8 mouse cellular contexts compared by ENCODE assay signal in the genomic region with DNA sequence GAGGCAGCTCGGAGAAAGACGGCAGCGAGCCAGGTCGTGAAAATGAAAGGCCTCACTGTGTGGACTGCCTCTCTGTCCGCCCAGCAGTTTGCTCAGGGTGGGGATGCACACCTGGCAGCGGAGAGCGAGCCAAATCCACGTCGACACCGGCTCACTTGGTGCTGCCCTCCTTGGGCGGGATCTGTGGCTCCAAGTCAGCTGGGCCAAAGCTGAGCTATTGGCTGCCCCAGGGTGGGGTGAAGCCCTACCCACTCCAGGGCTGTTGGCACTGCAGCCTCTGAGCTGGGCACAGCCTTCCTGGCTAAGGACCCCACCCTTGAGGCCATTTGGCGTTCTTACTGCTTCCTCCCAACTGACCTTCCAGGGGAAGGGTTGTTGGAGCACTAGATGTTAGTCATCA. TPM values are rescaled to one million over a fixed set of nuclear protein-coding genes. Genes with fewer than 3 reads are reported as not detected.
A peak's percentile ranks its signal among the peaks of the same experiment; 100 is the strongest.
DNase-seq lines count a peak whose midpoint lies in the region; ATAC-seq lines count a peak whose summit lies in the region.

No protein-coding gene starts in this region.

- H3K4me2 ChIP-seq in neural tube, embryonic 11.5 days (ENCODE audit: low read depth): peak overlapping the region; percentile 93
- H3K4me2 ChIP-seq in heart, embryonic 11.5 days: peak overlapping the region; percentile 93
- peak overlapping the region; percentile 96 for H3K4me2 ChIP-seq in kidney, embryonic 16.5 days (replicated peaks; ENCODE audit: low read depth, low read length)
- H3K4me2 ChIP-seq in lung, embryonic 15.5 days: peak overlapping the region; percentile 94

- H3K36me3 ChIP-seq in neural tube, embryonic 11.5 days (ENCODE audit: control insufficient read depth, insufficient read depth, low read length): peaks cover 23% of the 10 kb centered on the region
- peaks cover 26% of the 10 kb centered on the region for H3K36me3 ChIP-seq in heart, embryonic 11.5 days (ENCODE audit: control insufficient read depth, insufficient read depth, low read length)
- peaks cover 45% of the 10 kb centered on the region for H3K36me3 ChIP-seq in kidney, embryonic 16.5 days (ENCODE audit: insufficient read depth, low read length)
- H3K36me3 ChIP-seq in lung, embryonic 15.5 days: peaks cover 45% of the 10 kb centered on the region

- peak overlapping the region; percentile 83 for H3K9ac ChIP-seq in neural tube, embryonic 11.5 days (ENCODE audit: low read length)
- peak overlapping the region; percentile 77 for H3K9ac ChIP-seq in heart, embryonic 11.5 days (ENCODE audit: low read depth, low read length)
- H3K9ac ChIP-seq in kidney, embryonic 16.5 days (replicated peaks; ENCODE audit: low read length): peak overlapping the region; percentile 82
- peak overlapping the region; percentile 80 for H3K9ac ChIP-seq in lung, embryonic 15.5 days

- H3K9me3 ChIP-seq in neural tube, embryonic 11.5 days (ENCODE audit: control insufficient read depth, low read length): no peaks in the 10 kb centered on the region
- no peaks in the 10 kb centered on the region for H3K9me3 ChIP-seq in heart, embryonic 11.5 days (replicated peaks; ENCODE audit: control insufficient read depth, low read length)
- no peaks in the 10 kb centered on the region for H3K9me3 ChIP-seq in kidney, embryonic 16.5 days (ENCODE audit: low read length)
- H3K9me3 ChIP-seq in lung, embryonic 15.5 days: no peaks in the 10 kb centered on the region

- H3K4me1 ChIP-seq in neural tube, embryonic 11.5 days (ENCODE audit: control insufficient read depth, insufficient read depth, low read length): peaks cover 8% of the 10 kb centered on the region
- peaks cover 16% of the 10 kb centered on the region for H3K4me1 ChIP-seq in heart, embryonic 11.5 days (ENCODE audit: control insufficient read depth, insufficient read depth, low read length)
- H3K4me1 ChIP-seq in kidney, embryonic 16.5 days (ENCODE audit: insufficient read depth, low read length): peaks cover 15% of the 10 kb centered on the region
- H3K4me1 ChIP-seq in lung, embryonic 15.5 days: peaks cover 17% of the 10 kb centered on the region

- peak overlapping the region; percentile 70 for H3K4me3 ChIP-seq in neural tube, embryonic 11.5 days (ENCODE audit: low read depth, low read length)
- peak overlapping the region; percentile 66 for H3K4me3 ChIP-seq in heart, embryonic 11.5 days (ENCODE audit: low read depth, low read length)
- peak overlapping the region; percentile 81 for H3K4me3 ChIP-seq in kidney, embryonic 16.5 days (ENCODE audit: low read length)
- peak overlapping the region; percentile 89 for H3K4me3 ChIP-seq in lung, embryonic 15.5 days

- ATAC-seq in neural tube, embryonic 11.5 days (ENCODE audit: insufficient read depth, low FRiP score, low TSS enrichment): no peak
- ATAC-seq in heart, embryonic 11.5 days (replicated peaks; ENCODE audit: insufficient number of reproducible peaks, low FRiP score, low TSS enrichment): no peak
- ATAC-seq in kidney, embryonic 16.5 days (ENCODE audit: low FRiP score, low TSS enrichment): 0 out of 2 replicates have a peak, but pooled peaks have one; percentile 12
- no peak for ATAC-seq in lung, embryonic 15.5 days (ENCODE audit: borderline replicate concordance, extremely low read depth, low FRiP score, low TSS enrichment)

- 5% methylated on average over 12 of the region's 12 CpGs for WGBS in neural tube, embryonic 11.5 days
- 3% methylated on average over 12 of the region's 12 CpGs for WGBS in heart, embryonic 11.5 days (ENCODE audit: insufficient replicate concordance)
- 1% methylated on average over 12 of the region's 12 CpGs for WGBS in kidney, embryonic 16.5 days
- WGBS in lung, embryonic 15.5 days: 2% methylated on average over 12 of the region's 12 CpGs

- H3K27ac ChIP-seq in neural tube, embryonic 11.5 days (ENCODE audit: low read depth, low read length): no peak overlapping the region
- peak overlapping the region; percentile 35; the same call in 1 of the 2 replicates for H3K27ac ChIP-seq in heart, embryonic 11.5 days (ENCODE audit: low read depth, low read length)
- H3K27ac ChIP-seq in kidney, embryonic 16.5 days (ENCODE audit: low read length): peak overlapping the region; percentile 62; the same call in 1 of the 2 replicates
- H3K27ac ChIP-seq in lung, embryonic 15.5 days: peak overlapping the region; percentile 69

- no peaks in the 10 kb centered on the region for H3K27me3 ChIP-seq in neural tube, embryonic 11.5 days (ENCODE audit: control insufficient read depth, insufficient read depth, low read length)
- no peaks in the 10 kb centered on the region for H3K27me3 ChIP-seq in heart, embryonic 11.5 days (ENCODE audit: control insufficient read depth, insufficient read depth, low read length)
- no peaks in the 10 kb centered on the region for H3K27me3 ChIP-seq in kidney, embryonic 16.5 days (ENCODE audit: insufficient read depth, low read length)
- no peaks in the 10 kb centered on the region for H3K27me3 ChIP-seq in lung, embryonic 15.5 days

- DNase-seq in neural tube, embryonic 11.5 days (ENCODE audit: low spot score): no peak
- no peak for DNase-seq in neural tube, embryonic 10.5 days (ENCODE audit: extremely low spot score, low spot score)
- DNase-seq in cerebellum, postnatal 36 days: peak; percentile 49 to 56
- peak; percentile 58 for DNase-seq in ovary, postnatal 36 days (ENCODE audit: low spot score)
- DNase-seq in urinary bladder, postnatal 36 days (ENCODE audit: low spot score in 2 of 2): peak; percentile 65 to 79

RNA-seq across cellular contexts. Expression of gene Gale, which starts 0.9 kb away (rescaled TPM):
- polyA plus RNA-seq in neural tube, embryonic 11.5 days (2014; fragmentation: Nextera tagmentation; extraction: Ambion mirVana): 34.2 and 36.4 TPM in 2 replicates
- polyA plus RNA-seq in heart, embryonic 11.5 days (2014; fragmentation: Nextera tagmentation; extraction: Ambion mirVana): 30.2 and 31.8 TPM in 2 replicates
- 40.6 and 40.7 TPM in 2 replicates for polyA plus RNA-seq in kidney, embryonic 16.5 days (2015; fragmentation: Nextera tagmentation; extraction: Ambion mirVana)
- polyA plus RNA-seq in lung, embryonic 15.5 days (2015; fragmentation: Nextera tagmentation; extraction: Ambion mirVana): 38.2 and 40.5 TPM in 2 replicates

RNA-seq across cellular contexts. Expression of gene Lypla2, which starts 8.0 kb away (rescaled TPM):
- polyA plus RNA-seq in neural tube, embryonic 11.5 days (2014; fragmentation: Nextera tagmentation; extraction: Ambion mirVana): 161 and 171 TPM in 2 replicates
- 68.6 and 71.5 TPM in 2 replicates for polyA plus RNA-seq in heart, embryonic 11.5 days (2014; fragmentation: Nextera tagmentation; extraction: Ambion mirVana)
- polyA plus RNA-seq in kidney, embryonic 16.5 days (2015; fragmentation: Nextera tagmentation; extraction: Ambion mirVana): 143 and 147 TPM in 2 replicates
- polyA plus RNA-seq in lung, embryonic 15.5 days (2015; fragmentation: Nextera tagmentation; extraction: Ambion mirVana): 122 and 124 TPM in 2 replicates

RNA-seq across cellular contexts. Expression of gene Hmgcl, which starts 18.2 kb away (rescaled TPM):
- 62.3 and 62.7 TPM in 2 replicates for polyA plus RNA-seq in neural tube, embryonic 11.5 days (2014; fragmentation: Nextera tagmentation; extraction: Ambion mirVana)
- polyA plus RNA-seq in heart, embryonic 11.5 days (2014; fragmentation: Nextera tagmentation; extraction: Ambion mirVana): 75.9 and 84.0 TPM in 2 replicates
- polyA plus RNA-seq in kidney, embryonic 16.5 days (2015; fragmentation: Nextera tagmentation; extraction: Ambion mirVana): 86.5 and 93.2 TPM in 2 replicates
- 76.1 TPM in 2 replicates for polyA plus RNA-seq in lung, embryonic 15.5 days (2015; fragmentation: Nextera tagmentation; extraction: Ambion mirVana)

RNA-seq across cellular contexts. Expression of gene Pithd1, which starts 22.6 kb away (rescaled TPM):
- polyA plus RNA-seq in neural tube, embryonic 11.5 days (2014; fragmentation: Nextera tagmentation; extraction: Ambion mirVana): 60.0 and 60.6 TPM in 2 replicates
- 46.0 and 51.9 TPM in 2 replicates for polyA plus RNA-seq in heart, embryonic 11.5 days (2014; fragmentation: Nextera tagmentation; extraction: Ambion mirVana)
- polyA plus RNA-seq in kidney, embryonic 16.5 days (2015; fragmentation: Nextera tagmentation; extraction: Ambion mirVana): 46.8 and 48.7 TPM in 2 replicates
- 50.1 and 59.7 TPM in 2 replicates for polyA plus RNA-seq in lung, embryonic 15.5 days (2015; fragmentation: Nextera tagmentation; extraction: Ambion mirVana)

RNA-seq across cellular contexts. Expression of gene Fuca1, which starts 43.9 kb away (rescaled TPM):
- 47.2 and 60.6 TPM in 2 replicates for polyA plus RNA-seq in neural tube, embryonic 11.5 days (2014; fragmentation: Nextera tagmentation; extraction: Ambion mirVana)
- 42.4 and 46.5 TPM in 2 replicates for polyA plus RNA-seq in heart, embryonic 11.5 days (2014; fragmentation: Nextera tagmentation; extraction: Ambion mirVana)
- 89.1 and 89.4 TPM in 2 replicates for polyA plus RNA-seq in kidney, embryonic 16.5 days (2015; fragmentation: Nextera tagmentation; extraction: Ambion mirVana)
- polyA plus RNA-seq in lung, embryonic 15.5 days (2015; fragmentation: Nextera tagmentation; extraction: Ambion mirVana): 71.7 and 76.4 TPM in 2 replicates

Comparison
In these comparisons a context has a peak if more than half of its experiments do, and no peak if none do; other contexts are left out.
1. DNase-seq: peak in cerebellum, postnatal 36 days (2 of 2), ovary, postnatal 36 days (single experiment) and urinary bladder, postnatal 36 days (2 of 2); none in neural tube, embryonic 11.5 days (single experiment) and neural tube, embryonic 10.5 days (single experiment).
2. Peak in every context shown above with its lines, with median percentiles within 50 percentile points of each other: H3K4me2 ChIP-seq, H3K4me3 ChIP-seq and H3K9ac ChIP-seq.